Mouse (Mus musculus) gastrocnemius, postnatal 14 days (tissue): Measurements from ENCODE around the gene Mrps18a. TPM values are rescaled to one million over a fixed set of nuclear protein-coding genes. Genes with fewer than 3 reads are reported as not detected.
A peak's percentile ranks its signal among the peaks of the same experiment; 100 is the strongest.

Experiments used
- DNase-seq: peaks from one replicate; pipeline ENCODE4 v3.0.0; 2021; ENCODE audit warnings: mixed read lengths
- intact Hi-C: fragments of 180-260 bp; cut with DNase I; formaldehyde crosslinking; loops from one replicate; pipeline ENCODE4 v1.15.1; 2025; ENCODE audit warnings: low total_unique reads
- total RNA-seq, 2 experiments: library from RNA; stranded (reverse); gene quantifications; 2 replicates each; pipeline ENCODE4 v1.2.3; 2021

The Mrps18a gene
- total RNA-seq, 2 experiments from 2014 or later: 61.3 to 61.8 TPM

- peak; percentile 74 for DNase-seq
- intact Hi-C loops: loop anchor here (5.0 kb wide), 2 partner anchors 285 to 400 kb away; partner anchors contain the start of gene 1600014C23Rik
Measured at GRCm38 (mm10) chr17:46132058-46132718, 21.4 kb downstream of the Mrps18a start.

GRCm38 (mm10) chr17:46132862-46133261 is 22.1 kb downstream of the Mrps18a start:
- no peak for DNase-seq
- intact Hi-C loops: loop anchor here (5.0 kb wide), 2 partner anchors 286 to 401 kb away; partner anchors contain the start of gene 1600014C23Rik

DNA sequence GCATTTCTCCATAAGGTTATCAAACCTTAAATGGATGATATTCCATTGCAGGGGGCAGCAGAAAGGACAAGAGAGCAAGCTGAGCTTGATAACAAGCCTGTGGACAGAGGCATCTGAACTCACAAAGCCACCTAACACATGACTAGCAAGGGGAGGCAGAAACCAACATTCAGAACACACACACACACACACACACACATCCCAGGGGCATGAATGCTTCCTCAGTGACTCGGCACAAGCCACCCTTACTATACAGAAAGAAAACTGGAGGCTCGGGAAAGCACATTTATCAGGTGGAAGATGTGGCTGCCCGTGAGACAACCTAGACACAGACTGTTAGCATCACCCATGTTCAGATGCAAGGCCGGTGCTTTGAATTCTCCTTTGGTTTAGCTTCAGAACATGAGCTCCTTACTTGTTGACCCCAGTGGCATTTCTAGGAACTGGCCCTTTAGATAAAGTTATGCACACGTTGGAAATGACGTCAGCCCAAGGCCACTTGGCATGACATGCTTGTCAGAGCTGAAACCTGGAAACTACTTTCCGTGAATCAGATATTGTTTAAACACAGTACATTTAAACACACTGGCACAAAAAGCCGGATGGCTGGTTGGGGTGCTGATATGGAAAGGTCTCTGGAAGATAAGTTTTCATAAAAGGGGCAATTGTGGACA is 27.9 kb downstream of the Mrps18a start:
- no peak for DNase-seq
- intact Hi-C loops: no loop called here

- no peak for DNase-seq
- intact Hi-C loops: no loop called here
Measured at GRCm38 (mm10) chr17:46139872-46140271, 29.1 kb downstream of the Mrps18a start.

GRCm38 (mm10) chr17:46143578-46144423 is 33.0 kb downstream of the Mrps18a start, which contains the start of gene Rsph9:
Gene Rsph9, minus strand, starts transcription at chr17:46144216.
- intact Hi-C loops: no loop called here

GRCm38 (mm10) chr17:46152847-46153782 is 42.3 kb downstream of the Mrps18a start, which contains the start of gene Mad2l1bp:
Gene Mad2l1bp, minus strand, starts transcription at chr17:46153553.
- intact Hi-C loops: no loop called here
- peak; percentile 89 for DNase-seq

More at GRCm38 (mm10) chr17:46143578-46144423, 33.0 kb downstream of the Mrps18a start, which contains the start of gene Rsph9:
- peak; percentile 84 for DNase-seq

DNA sequence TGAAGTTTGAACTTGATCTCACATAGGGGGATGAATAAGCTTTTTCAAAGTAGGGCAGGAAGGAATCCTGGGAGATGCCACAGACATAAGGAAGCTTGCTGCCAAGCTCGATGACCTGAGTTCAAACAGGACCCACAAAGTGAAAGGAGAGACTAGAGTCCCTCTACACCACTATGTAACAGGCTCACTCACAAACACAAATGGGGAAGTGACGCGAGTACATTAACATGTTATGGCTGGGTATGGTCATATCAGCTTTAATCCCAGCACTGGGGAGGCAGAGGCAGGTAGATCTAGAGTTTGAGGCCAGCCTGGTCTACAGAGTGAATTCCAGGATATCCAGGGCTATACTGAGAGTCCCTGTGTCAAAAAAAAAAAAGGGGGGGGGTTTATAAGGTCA is 43.5 kb downstream of the Mrps18a start:
- intact Hi-C loops: no loop called here
- no peak for DNase-seq

- intact Hi-C loops: no loop called here
- no peak for DNase-seq
Measured at GRCm38 (mm10) chr17:46156680-46157079, 45.9 kb downstream of the Mrps18a start.

GRCm38 (mm10) chr17:46157131-46157530 is 46.3 kb downstream of the Mrps18a start:
- DNase-seq: no peak
- intact Hi-C loops: no loop called here

GRCm38 (mm10) chr17:46159236-46159635 is 48.5 kb downstream of the Mrps18a start:
- no peak for DNase-seq
- intact Hi-C loops: no loop called here

- intact Hi-C loops: no loop called here
- DNase-seq: peak; percentile 90
Measured at GRCm38 (mm10) chr17:46160090-46160662, 49.4 kb downstream of the Mrps18a start.

GRCm38 (mm10) chr17:46160686-46161085 is 49.9 kb downstream of the Mrps18a start, which contains the start of gene Gtpbp2:
Gene Gtpbp2, plus strand, starts transcription at chr17:46161032.
- intact Hi-C loops: no loop called here
- peak; percentile 94 for DNase-seq

- intact Hi-C loops: no loop called here
- no peak for DNase-seq
Measured at GRCm38 (mm10) chr17:46161179-46161578, 50.4 kb downstream of the Mrps18a start.

DNA sequence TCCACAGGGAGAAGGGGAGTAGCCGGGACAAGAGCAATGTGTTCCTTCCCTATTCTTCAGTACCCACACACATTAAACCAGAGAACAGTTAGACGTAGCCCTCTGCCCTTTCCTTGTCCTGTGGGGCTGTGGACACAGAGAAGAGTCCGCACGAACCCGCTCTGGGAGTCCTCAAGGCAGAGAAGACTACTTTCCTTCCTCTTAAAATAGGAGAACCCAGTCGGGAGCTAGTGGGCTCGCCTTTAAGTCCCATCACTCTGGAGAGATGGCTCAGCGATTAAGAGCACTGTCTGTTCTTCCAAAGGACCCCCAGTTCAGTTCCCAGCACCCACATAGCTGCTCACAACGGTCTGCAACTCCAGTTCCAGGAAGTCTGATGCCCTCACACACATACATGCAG is 50.9 kb downstream of the Mrps18a start:
- intact Hi-C loops: no loop called here
- no peak for DNase-seq

GRCm38 (mm10) chr17:46162551-46162950 is 51.8 kb downstream of the Mrps18a start:
- intact Hi-C loops: no loop called here
- no peak for DNase-seq

DNA sequence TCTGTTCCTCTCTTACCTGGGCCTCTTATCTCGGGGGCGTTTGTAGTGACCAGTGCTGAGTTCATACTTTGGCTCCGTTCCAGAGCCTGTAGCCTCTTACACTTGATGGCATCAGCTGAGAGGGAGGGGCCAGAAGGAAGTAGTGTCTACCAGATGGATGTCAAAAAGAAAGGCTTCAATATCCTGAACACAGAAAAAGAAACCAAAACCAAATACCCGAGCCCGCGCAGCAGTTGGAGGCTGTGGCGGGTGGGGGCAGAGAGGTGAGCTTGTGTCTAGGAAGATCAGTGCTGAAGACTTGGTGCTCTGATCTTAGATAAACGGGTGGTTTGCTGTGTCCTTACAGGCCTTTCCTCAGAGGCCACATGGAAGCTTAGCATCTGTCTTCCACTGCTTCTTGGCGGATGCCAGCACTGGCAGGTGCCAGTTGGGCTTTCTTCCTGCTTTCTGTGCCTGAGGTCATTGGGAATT is 52.2 kb downstream of the Mrps18a start:
- DNase-seq: no peak
- intact Hi-C loops: no loop called here

GRCm38 (mm10) chr17:46164301-46164700 is 53.5 kb downstream of the Mrps18a start:
- intact Hi-C loops: no loop called here
- no peak for DNase-seq

GRCm38 (mm10) chr17:46164791-46165190 is 54.0 kb downstream of the Mrps18a start:
- intact Hi-C loops: no loop called here
- no peak for DNase-seq
